Mouse (Mus musculus) thymus, postnatal 4 days (tissue): ENCODE data around the gene Map1lc3b.

ENCODE experiments used
- DNase-seq: peaks from one replicate; pipeline ENCODE4 v3.0.0; 2021

Gene Map1lc3b

DNA sequence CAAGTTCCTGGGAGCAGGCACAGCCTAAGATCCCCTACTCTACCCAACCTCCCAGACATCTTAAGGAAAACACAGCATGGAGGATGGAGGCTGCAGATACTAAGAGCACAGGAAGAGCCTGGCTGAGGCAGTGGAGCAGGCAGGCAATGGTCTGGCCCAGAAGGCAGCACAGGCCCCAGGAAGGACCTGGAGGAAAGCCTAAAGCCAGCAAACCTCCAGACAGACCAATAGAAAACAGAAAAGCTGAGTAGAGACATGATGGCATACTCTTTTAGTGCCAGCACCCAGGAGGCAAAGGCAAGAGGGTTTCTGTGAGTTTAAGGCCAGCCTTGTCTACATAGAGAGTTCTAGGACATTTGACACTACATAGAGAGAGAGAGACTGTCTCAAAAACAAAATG is 23.3 kb downstream of the Map1lc3b start:
- DNase-seq = no peak

DNA sequence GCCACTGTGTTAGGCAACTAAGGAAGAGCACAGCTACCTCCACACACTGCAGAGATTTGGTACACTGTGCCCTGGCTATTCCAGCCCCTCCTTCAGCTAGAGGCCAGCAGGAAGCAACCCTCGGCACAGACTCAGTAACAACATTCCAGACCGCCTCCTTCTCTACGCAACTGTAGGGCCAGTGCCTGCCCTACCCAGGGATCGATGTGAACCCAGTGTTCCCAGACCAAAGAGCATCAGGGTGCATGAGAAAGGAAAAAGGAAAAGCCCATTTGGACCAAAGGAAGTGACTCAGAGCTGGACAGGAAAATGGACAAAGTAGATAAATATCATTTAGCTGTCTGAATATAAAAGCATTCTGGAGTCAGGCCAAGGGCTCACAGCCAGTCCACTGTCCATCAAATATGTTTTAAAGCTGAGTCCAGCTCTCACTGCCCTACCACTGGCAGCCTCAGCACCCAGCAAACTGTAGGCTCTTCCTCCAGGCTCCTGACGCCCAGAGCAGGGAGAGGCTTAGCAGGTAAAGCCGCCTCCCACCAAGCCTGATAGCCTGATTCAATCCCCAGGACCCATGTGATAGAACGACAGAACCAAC is 29.3 kb downstream of the Map1lc3b start:
- DNase-seq = no peak

DNA sequence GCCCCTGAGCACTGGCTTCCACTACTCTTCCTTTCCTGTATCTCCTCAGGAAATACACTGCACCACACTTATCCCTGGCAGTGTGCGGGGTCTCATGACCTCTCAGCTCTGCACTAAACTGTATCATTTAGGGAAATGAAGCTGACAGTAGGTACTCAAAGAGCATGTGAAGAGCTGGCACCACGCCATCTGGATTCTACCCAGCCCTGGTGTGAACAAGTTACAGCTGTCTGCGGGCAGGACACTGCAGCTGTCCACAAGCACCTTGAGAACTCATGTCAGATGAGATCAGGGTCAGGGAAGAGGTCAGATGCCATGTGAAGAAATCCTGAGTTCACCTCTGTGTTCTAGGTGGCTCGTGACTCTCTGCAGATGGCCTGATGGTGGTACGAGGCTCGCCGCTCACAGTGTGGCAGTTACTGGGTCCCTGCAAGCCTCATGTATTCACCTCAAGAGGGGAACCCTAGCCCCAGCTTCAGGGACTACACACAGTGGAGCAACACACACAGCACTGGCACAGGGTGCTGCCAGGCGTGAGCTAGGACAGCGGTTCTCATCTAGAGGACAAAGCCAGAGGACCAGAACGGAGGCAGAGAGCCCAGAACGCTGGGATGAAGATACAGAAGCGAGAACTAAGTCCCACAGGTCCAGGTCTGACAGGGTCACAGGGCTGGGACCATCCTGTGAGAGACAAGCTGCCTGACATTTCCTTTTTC is 30.8 kb downstream of the Map1lc3b start:
- DNase-seq = no peak

DNA sequence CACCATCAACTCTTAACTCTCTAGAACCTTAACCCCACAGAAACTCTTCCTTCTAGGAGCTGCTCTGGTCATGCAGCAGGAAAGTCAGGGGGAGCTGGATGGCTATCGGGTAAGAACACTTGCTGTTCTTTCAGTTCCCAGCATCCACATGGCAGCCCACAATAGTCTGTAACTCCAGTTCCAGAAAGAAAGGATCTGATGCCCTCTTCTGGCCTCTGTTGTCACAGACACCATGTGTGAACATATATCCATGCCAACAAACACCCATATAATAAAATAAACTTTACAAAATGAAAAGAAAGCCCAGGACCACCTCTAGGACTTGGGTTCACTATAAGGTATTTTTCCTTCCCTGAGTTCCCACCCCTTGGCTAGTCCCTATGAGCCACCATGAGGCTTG is 31.7 kb downstream of the Map1lc3b start:
- DNase-seq = no peak

DNA sequence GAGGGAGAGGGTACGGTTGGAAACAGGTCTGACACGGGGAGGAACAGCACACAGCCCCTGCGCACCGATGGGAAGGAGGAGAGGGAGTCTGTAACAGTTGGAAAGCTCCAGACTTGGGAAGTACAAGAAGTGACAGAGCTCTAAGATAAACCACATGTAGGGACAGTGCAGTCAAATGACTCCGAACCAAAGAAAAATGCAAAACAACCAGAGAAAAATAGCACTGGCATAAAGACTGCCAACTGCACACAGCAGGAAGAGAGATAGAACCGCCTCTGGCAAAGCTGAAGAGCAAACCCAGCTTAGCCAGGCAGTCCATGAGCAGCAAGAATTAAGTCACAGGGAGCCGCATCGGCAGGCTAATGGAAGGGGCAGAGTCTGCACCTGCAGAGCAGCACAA is 32.9 kb downstream of the Map1lc3b start:
- DNase-seq = no peak

DNA sequence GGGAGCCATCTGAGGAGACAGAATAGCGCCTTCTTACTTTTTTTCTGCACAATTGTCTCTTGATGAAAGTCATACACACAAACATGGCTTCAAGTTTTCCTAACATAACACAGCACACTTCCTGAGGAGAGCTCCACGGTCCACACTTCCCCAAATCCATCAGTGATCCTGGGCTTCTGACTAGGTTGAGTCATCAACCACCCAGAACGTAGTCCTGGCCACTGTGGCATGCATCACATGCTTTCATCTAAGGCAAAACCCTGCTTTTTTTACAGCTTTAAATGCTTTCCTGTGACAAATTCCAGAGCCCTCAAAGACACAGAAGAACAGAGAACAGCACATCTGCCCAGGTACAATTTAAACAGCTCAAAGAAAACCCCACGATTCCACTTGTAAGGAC is 38.5 kb downstream of the Map1lc3b start:
- no peak for DNase-seq

DNA sequence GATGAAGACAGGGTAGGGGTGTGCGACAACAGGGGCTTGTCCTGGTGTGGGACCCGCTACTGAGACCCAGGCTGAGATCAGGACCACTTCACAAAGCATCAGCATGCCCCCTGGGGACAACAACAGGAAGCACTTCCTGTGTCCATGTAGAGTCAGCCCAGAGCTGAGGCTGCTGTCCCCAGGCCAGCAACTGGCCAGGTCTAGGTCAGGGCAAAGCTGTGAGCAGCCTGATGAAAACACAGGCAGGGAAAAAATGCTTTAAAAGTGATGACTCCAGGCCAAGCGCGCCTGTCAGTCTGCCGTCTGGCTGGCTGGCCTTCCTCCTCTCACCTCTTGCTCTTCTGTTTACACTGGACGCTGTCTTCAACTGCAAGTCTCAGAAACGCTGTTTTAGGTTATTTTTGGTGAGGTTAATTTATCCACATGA is 41.5 kb downstream of the Map1lc3b start:
- DNase-seq = no peak

DNA sequence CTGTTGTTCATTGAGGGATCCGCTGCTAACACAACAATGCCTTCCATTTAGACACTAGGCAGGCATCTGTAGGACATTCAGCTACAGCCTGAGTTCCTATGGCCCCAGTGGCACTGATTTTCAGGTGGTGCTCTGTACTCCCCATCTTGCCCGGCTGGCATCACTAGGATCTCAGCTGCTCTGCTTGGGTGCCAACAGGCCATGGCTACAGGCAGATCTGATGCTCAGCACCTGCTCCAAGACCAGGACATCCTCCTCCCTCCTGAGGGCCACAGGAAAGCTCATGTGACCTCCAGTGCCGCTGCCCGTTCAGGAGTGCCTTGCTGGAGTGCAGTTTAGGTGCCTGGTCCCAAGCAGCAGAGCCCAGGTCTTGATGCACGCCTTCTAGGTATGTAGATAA is 42.2 kb downstream of the Map1lc3b start:
- no peak for DNase-seq

DNA sequence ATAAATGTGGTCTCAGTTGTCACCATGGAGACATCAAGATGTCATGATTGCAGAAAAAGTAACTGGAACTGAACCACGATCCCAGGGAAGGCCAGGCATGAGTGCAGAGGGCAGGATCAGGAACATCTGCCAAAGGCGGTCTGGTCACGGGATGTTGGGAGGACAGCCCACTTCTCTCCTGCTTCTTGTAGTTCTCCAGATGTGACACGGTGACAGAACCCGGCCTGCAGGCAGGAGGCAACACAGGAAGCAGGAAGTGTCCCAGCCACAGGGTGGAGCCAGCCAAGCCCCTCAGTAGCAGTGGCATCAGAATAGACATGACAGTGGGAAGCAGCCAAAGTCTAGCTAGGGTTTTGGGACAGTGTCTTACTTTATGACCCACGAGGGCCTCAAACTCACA is 45.4 kb downstream of the Map1lc3b start:
- DNase-seq = peak; percentile 24

DNA sequence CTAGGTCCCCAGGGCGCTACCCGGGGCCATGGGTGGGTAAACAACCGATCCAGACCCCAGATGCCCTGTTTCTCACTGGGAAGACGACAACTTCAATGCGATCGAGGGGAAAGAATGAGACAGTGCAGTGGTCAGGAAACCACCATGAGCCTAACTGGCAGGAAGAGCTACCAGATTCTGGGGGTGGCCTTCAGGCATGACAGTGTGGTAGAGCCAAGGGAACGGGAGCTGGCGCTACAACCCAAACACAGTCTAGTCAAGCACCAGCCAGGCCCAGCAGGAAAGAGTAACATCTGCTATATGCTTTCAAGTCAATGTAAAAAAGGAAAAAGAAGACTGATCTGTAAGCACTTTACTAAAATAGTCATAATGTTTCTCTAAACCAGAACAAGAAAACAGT is 46.0 kb downstream of the Map1lc3b start:
- DNase-seq = no peak

DNA sequence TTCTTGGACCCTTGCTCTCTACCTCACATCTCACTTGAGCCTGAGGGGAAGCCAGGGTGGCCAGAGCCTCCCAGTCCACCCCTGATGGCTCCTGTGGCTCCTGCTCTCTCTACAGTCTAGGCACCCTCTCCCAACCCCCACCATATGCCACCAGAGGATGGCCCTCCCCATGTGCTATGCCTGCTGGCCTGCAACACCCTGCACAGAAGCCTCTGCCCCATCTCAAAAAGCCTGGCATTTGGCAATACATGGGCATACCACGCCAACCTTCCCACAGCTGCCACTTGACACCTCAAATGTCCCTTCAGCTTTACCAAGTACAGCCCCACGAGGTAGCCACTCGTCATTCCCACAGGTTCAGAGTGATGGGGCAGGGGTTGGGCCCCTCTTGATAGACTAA is 52.6 kb downstream of the Map1lc3b start:
- no peak for DNase-seq

DNA sequence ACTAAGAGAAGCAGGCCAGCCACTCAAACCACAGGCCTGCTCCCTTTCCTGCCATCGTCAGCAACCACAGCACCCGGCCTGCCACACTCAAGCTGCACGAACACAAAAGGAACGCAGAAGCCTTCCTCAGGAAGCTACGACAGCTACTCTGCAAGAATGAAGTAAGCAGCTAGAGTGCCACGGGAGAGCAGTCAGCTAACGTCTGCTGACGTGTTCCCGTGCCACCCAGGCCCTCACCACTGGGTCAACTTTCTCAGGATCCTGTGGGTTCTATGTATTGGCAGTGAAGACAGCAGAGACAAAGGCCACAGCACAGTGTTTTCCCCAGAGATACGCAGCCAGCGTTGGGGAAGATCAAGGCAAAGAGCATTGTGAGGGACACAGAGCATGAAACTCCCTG is 53.2 kb downstream of the Map1lc3b start:
- no peak for DNase-seq

DNA sequence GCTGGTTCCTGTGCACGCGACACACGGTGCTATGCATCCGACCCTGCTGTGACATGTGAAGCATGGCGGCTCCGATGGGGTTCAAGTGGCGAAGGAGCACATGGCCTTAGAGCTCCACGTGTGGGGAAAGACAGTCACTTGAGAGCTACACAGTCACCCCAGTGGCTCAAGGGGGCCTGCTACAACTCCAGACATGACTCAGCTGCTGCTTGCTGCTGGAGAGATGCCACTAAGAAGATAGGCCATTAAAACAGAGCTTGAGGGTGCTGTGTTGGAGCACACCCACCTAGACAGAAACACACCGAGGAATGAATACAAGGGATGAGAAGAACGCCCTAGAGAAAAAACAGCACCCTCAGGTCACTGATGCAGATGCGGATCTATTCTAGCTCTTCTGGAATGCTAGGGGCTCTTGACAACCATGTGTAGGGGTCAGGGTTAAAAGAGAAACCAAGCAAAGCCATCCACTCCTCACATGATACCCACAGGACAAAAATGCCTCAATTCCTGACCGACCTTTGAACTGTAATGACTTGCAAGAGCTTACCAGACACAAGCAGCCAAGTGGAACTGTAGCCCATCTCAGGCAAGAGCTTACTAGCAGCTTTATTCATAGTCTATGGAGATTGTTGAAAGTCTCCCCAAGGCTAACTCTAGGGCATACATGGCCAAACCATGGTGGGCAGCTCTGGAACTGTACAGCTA is 57.5 kb downstream of the Map1lc3b start:
- no peak for DNase-seq
